In the genomic region with DNA sequence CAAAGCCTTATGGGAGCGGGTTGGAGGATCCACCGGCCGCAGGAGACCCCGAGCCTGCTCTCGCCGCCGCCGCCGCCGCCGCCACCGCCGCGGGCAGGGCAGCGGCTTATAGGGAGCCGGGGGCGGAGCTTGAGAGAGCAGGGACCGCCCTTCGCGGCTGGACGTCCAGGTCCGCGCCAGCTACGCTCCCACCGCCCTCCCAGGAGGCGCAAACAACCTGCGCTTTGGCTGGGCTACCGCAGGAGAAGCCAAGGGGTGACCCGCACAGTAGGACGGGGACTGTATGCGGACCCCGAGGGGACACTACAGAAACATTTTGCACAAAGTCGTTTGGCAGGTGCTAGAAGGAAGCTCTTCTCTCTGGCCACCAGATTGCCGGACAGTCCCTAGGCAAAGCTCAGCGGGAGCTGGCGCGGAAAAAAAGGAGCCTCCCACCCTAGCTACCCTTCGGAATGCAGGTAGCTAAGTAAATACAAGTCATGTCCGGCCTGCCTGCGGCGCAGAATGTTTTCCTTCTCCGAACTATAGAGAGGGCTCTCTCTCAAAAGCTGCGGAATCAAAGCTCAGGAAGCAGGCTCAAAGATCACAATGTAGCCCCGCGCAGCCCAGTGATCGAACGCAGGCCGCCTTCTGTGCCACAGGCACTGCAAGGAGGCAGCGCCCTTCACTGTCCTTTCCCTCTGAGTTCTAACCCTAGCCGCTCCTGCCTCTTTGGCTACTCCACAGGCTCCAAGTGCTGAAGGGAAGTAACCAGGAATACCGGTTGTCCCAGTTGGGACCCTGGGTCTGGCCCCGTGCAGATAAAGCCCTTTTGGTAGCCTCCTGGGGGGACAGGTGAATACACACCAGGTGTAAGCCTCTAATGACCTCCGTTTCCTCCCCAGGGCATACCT, we compare ENCODE assay signal across 8 mouse cellular contexts. TPM values are rescaled to one million over a fixed set of nuclear protein-coding genes. Genes with fewer than 3 reads are reported as not detected.
DNase-seq lines count a peak whose midpoint lies in the region; ATAC-seq and TF ChIP-seq lines count a peak whose summit lies in the region.

No protein-coding gene starts in this region.

- H3K79me3 ChIP-seq in C2C12 (ENCODE audit: low read depth), result no peaks in the 10 kb centered on the region

- H3K9ac ChIP-seq in kidney, embryonic 16.5 days (replicated peaks; ENCODE audit: low read length), result peak overlapping the region; percentile 75
- H3K9ac ChIP-seq in liver, embryonic 12.5 days, result peak overlapping the region; percentile 86
- H3K9ac ChIP-seq in neural tube, embryonic 11.5 days (ENCODE audit: low read length), result peak overlapping the region; percentile 50
- peak overlapping the region; percentile 75 for H3K9ac ChIP-seq in stomach, embryonic 16.5 days (ENCODE audit: low read length)

- H3K4me2 ChIP-seq in kidney, embryonic 16.5 days (replicated peaks; ENCODE audit: low read depth, low read length), result peak overlapping the region; percentile 85
- H3K4me2 ChIP-seq in liver, embryonic 12.5 days, result peak overlapping the region; percentile 77
- H3K4me2 ChIP-seq in neural tube, embryonic 11.5 days (ENCODE audit: low read depth), result peak overlapping the region; percentile 86
- H3K4me2 ChIP-seq in stomach, embryonic 16.5 days (ENCODE audit: low read depth, low read length), result peak overlapping the region; percentile 59

- peak; percentile 88 for ATAC-seq in erythroblast, adult 5-6 weeks (replicated peaks; ENCODE audit: low FRiP score, poor library complexity, severe bottlenecking)
- peak; percentile 98 for ATAC-seq in kidney, embryonic 16.5 days (ENCODE audit: low FRiP score, low TSS enrichment)
- ATAC-seq in liver, embryonic 12.5 days, result peak; percentile 90
- ATAC-seq in neural tube, embryonic 11.5 days (ENCODE audit: insufficient read depth, low FRiP score, low TSS enrichment), result peak; percentile 96
- peak; percentile 96 for ATAC-seq in stomach, embryonic 16.5 days (ENCODE audit: insufficient read depth, low FRiP score)

- peak overlapping the region; percentile 84 for H3K27ac ChIP-seq in heart, embryonic 10.5 days
- peak overlapping the region; percentile 75 for H3K27ac ChIP-seq in kidney, embryonic 16.5 days (ENCODE audit: low read length)
- H3K27ac ChIP-seq in liver, embryonic 12.5 days, result peak overlapping the region; percentile 96
- no peak overlapping the region for H3K27ac ChIP-seq in neural tube, embryonic 11.5 days (ENCODE audit: low read depth, low read length)
- H3K27ac ChIP-seq in stomach, embryonic 16.5 days (ENCODE audit: low read length), result peak overlapping the region; percentile 70

- H3K79me2 ChIP-seq in C2C12 (ENCODE audit: control insufficient read depth, insufficient read depth), result no peaks in the 10 kb centered on the region

- H3K27me3 ChIP-seq in C2C12 (ENCODE audit: control insufficient read depth, insufficient read depth, insufficient read length), result no peaks in the 10 kb centered on the region
- H3K27me3 ChIP-seq in heart, embryonic 10.5 days (ENCODE audit: insufficient read depth, poor library complexity, severe bottlenecking), result peaks cover 15% of the 10 kb centered on the region
- 0 out of 2 replicates have a peak, but pooled peaks cover 10% of the 10 kb centered on the region for H3K27me3 ChIP-seq in kidney, embryonic 16.5 days (ENCODE audit: insufficient read depth, low read length)
- no peaks in the 10 kb centered on the region for H3K27me3 ChIP-seq in liver, embryonic 12.5 days (replicated peaks)
- H3K27me3 ChIP-seq in neural tube, embryonic 11.5 days (ENCODE audit: control insufficient read depth, insufficient read depth, low read length), result peaks cover 5% of the 10 kb centered on the region; the same call in 1 of the 2 replicates
- no peaks in the 10 kb centered on the region for H3K27me3 ChIP-seq in stomach, embryonic 16.5 days (ENCODE audit: control insufficient read depth, insufficient read depth, low read length)

- H3K4me1 ChIP-seq in heart, embryonic 10.5 days, result peaks cover 5% of the 10 kb centered on the region; the same call in 1 of the 2 replicates
- peaks cover 8% of the 10 kb centered on the region; the same call in 1 of the 2 replicates for H3K4me1 ChIP-seq in kidney, embryonic 16.5 days (ENCODE audit: insufficient read depth, low read length)
- H3K4me1 ChIP-seq in liver, embryonic 12.5 days, result peaks cover 49% of the 10 kb centered on the region
- H3K4me1 ChIP-seq in neural tube, embryonic 11.5 days (ENCODE audit: control insufficient read depth, insufficient read depth, low read length), result no peaks in the 10 kb centered on the region
- peaks cover 13% of the 10 kb centered on the region for H3K4me1 ChIP-seq in stomach, embryonic 16.5 days (ENCODE audit: control insufficient read depth, insufficient read depth, low read length)

- no peaks in the 10 kb centered on the region for H3K9me3 ChIP-seq in heart, embryonic 10.5 days
- no peaks in the 10 kb centered on the region for H3K9me3 ChIP-seq in kidney, embryonic 16.5 days (ENCODE audit: low read length)
- H3K9me3 ChIP-seq in liver, embryonic 12.5 days (replicated peaks), result no peaks in the 10 kb centered on the region
- no peaks in the 10 kb centered on the region for H3K9me3 ChIP-seq in neural tube, embryonic 11.5 days (ENCODE audit: control insufficient read depth, low read length)
- no peaks in the 10 kb centered on the region for H3K9me3 ChIP-seq in stomach, embryonic 16.5 days (replicated peaks; ENCODE audit: control insufficient read depth, low read length)

- no peaks in the 10 kb centered on the region for H3K36me3 ChIP-seq in C2C12 (ENCODE audit: control insufficient read depth, insufficient read depth)
- no peaks in the 10 kb centered on the region for H3K36me3 ChIP-seq in heart, embryonic 10.5 days
- H3K36me3 ChIP-seq in kidney, embryonic 16.5 days (ENCODE audit: insufficient read depth, low read length), result no peaks in the 10 kb centered on the region
- H3K36me3 ChIP-seq in liver, embryonic 12.5 days, result peaks cover 25% of the 10 kb centered on the region
- no peaks in the 10 kb centered on the region for H3K36me3 ChIP-seq in neural tube, embryonic 11.5 days (ENCODE audit: control insufficient read depth, insufficient read depth, low read length)
- no peaks in the 10 kb centered on the region for H3K36me3 ChIP-seq in stomach, embryonic 16.5 days (ENCODE audit: control insufficient read depth, insufficient read depth, low read length)

- under 1% methylated on average over 53 of the region's 53 CpGs for WGBS in heart, embryonic 10.5 days
- under 1% methylated on average over 48 of the region's 53 CpGs for WGBS in kidney, embryonic 16.5 days
- under 1% methylated on average over 50 of the region's 53 CpGs for WGBS in liver, embryonic 12.5 days (ENCODE audit: insufficient replicate concordance)
- WGBS in neural tube, embryonic 11.5 days, result under 1% methylated on average over 53 of the region's 53 CpGs
- under 1% methylated on average over 53 of the region's 53 CpGs for WGBS in stomach, embryonic 16.5 days

- no peak overlapping the region for H3ac ChIP-seq in C2C12 (ENCODE audit: control insufficient read depth, insufficient read length, low read depth)

- peak overlapping the region; percentile 34 for H3K4me3 ChIP-seq in C2C12 (ENCODE audit: insufficient read depth, poor library complexity, severe bottlenecking)
- H3K4me3 ChIP-seq in heart, embryonic 10.5 days, result peak overlapping the region; percentile 77
- H3K4me3 ChIP-seq in kidney, embryonic 16.5 days (ENCODE audit: low read length), result peak overlapping the region; percentile 74
- peak overlapping the region; percentile 77 for H3K4me3 ChIP-seq in liver, embryonic 12.5 days
- H3K4me3 ChIP-seq in neural tube, embryonic 11.5 days (ENCODE audit: low read depth, low read length), result peak overlapping the region; percentile 49
- H3K4me3 ChIP-seq in stomach, embryonic 16.5 days (replicated peaks; ENCODE audit: low read length), result peak overlapping the region; percentile 68

- DNase-seq in brain, adult 2 months (ENCODE audit: low read depth, low spot score), result peak; percentile 78
- DNase-seq in heart, embryonic 10.5 days (ENCODE audit: low spot score), result peak; percentile 88
- DNase-seq in neural tube, embryonic 11.5 days (ENCODE audit: low spot score), result peak; percentile 87

- TF ChIP-seq CTCF in C2C12 (IDR thresholded peaks at IDR 0.05; ENCODE audit: control insufficient read depth, insufficient read depth, insufficient read length), result no peak

TF ChIP-seq in C2C12, 6 proteins besides CTCF, POLR2A, EP300 and RAD21:
- TF ChIP-seq CEBPB (IDR thresholded peaks at IDR 0.05; ENCODE audit: low read depth), result no peak

RNA-seq across cellular contexts. Expression of a gene that starts 0.6 kb away (rescaled TPM):
- polyA plus RNA-seq in C2C12 (2012; fragmentation: generic; extraction: Trizol), result 0.94 TPM
- total RNA-seq in erythroblast, adult 5-6 weeks (2015; ENCODE audit: low replicate concordance), result 91.3 and 128 TPM in 2 replicates
- 101 and 135 TPM in 2 replicates for total RNA-seq in erythroblast, adult 5-6 weeks (2017; ENCODE audit: low replicate concordance)
- 12.5 and 13.2 TPM in 2 replicates for polyA plus RNA-seq in heart, embryonic 10.5 days (2016; fragmentation: Nextera tagmentation; extraction: Ambion mirVana)
- 111 and 113 TPM in 2 replicates for polyA plus RNA-seq in kidney, embryonic 16.5 days (2015; fragmentation: Nextera tagmentation; extraction: Ambion mirVana)
- polyA plus RNA-seq in liver, embryonic 12.5 days (2016; fragmentation: Nextera tagmentation; extraction: Ambion mirVana), result 85.3 and 85.7 TPM in 2 replicates
- 17.3 and 19.0 TPM in 2 replicates for polyA plus RNA-seq in neural tube, embryonic 11.5 days (2014; fragmentation: Nextera tagmentation; extraction: Ambion mirVana)
- 123 and 142 TPM in 2 replicates for polyA plus RNA-seq in stomach, embryonic 16.5 days (2015; fragmentation: Nextera tagmentation; extraction: Ambion mirVana)

RNA-seq across cellular contexts. Expression of a gene that starts 35.7 kb away (rescaled TPM):
- polyA plus RNA-seq in C2C12 (2012; fragmentation: generic; extraction: Trizol), result not detected
- not detected in 2 replicates for total RNA-seq in erythroblast, adult 5-6 weeks (2015; ENCODE audit: low replicate concordance)
- not detected in 2 replicates for total RNA-seq in erythroblast, adult 5-6 weeks (2017; ENCODE audit: low replicate concordance)
- polyA plus RNA-seq in heart, embryonic 10.5 days (2016; fragmentation: Nextera tagmentation; extraction: Ambion mirVana), result not detected in 2 replicates
- not detected in 2 replicates for polyA plus RNA-seq in kidney, embryonic 16.5 days (2015; fragmentation: Nextera tagmentation; extraction: Ambion mirVana)
- not detected in 2 replicates for polyA plus RNA-seq in liver, embryonic 12.5 days (2016; fragmentation: Nextera tagmentation; extraction: Ambion mirVana)
- not detected in 2 replicates for polyA plus RNA-seq in neural tube, embryonic 11.5 days (2014; fragmentation: Nextera tagmentation; extraction: Ambion mirVana)
- not detected in 2 replicates for polyA plus RNA-seq in stomach, embryonic 16.5 days (2015; fragmentation: Nextera tagmentation; extraction: Ambion mirVana)
